Mouse (Mus musculus): ENCODE results near the gene Rap1gap.

GRCm38 (mm10) chr4:137739151-137739923 lies 74.8 kb downstream of the Rap1gap start:
- no peak for TF ChIP-seq POLR2AphosphoS5 (IDR thresholded peaks at IDR 0.05; ENCODE audit: borderline replicate concordance, low read depth, low read length)
- no peak for TF ChIP-seq ZKSCAN1 (IDR thresholded peaks at IDR 0.05; ENCODE audit: low read depth, low read length)
- no peak for TF ChIP-seq CTCF (IDR thresholded peaks at IDR 0.05 in 2 of 3, conservative IDR thresholded peaks at IDR 0.05 in 1 of 3; ENCODE audit: control insufficient read depth in 1 of 3, insufficient read depth in 1 of 3, low read depth in 2 of 3, low read length in 3 of 3, poor library complexity in 1 of 3, severe bottlenecking in 1 of 3)

Measured in MEL (cell line).